Comparison of ENCODE assay signal across 15 mouse cellular contexts in the genomic region with DNA sequence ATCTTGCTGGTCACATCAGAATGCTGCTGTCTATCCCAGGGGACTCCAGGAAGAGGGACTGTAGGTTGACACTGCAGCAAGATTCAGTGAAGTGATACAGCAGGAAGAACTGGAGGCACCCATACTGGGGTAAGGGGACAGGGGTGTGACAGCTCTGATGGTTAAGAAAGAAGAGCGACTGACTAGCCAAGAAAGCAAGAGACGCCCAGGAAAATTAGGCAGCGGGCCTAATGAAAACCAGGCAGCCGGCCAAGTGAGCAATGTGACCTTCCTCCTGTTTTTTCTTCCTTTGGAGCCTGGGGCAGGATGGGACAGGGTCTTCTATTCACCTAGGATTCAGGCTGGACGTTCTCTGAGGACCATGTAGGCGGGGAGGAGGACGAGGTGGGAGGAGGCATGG. TPM values are rescaled to one million over a fixed set of nuclear protein-coding genes. Genes with fewer than 3 reads are reported as not detected.
A peak's percentile ranks its signal among the peaks of the same experiment; 100 is the strongest.
DNase-seq lines count a peak whose midpoint lies in the region; TF ChIP-seq lines count a peak whose summit lies in the region.
"Had no signal": no experiment of that assay in that cellular context is flagged by ENCODE, and none has a peak within 500 bp of the region (broad histone marks: within the 10 kb centered on the region; RNA-seq: fewer than 3 reads in every experiment).

No protein-coding gene starts in this region.

- TF ChIP-seq CTCF in lung, adult 2 months (IDR thresholded peaks at IDR 0.05; ENCODE audit: insufficient read depth, low read length): no peak

- no peak overlapping the region for H3K4me3 ChIP-seq in lung, adult 2 months (replicated peaks; ENCODE audit: extremely low read depth, low read depth, low read length)
- H3K4me3 ChIP-seq: embryonic facial prominence, embryonic 15.5 days; hindbrain, embryonic 10.5 days; limb, embryonic 10.5 days; neural tube, embryonic 12.5 days had no signal

- intact Hi-C loops in heart, postnatal 10 days (cut with DNase I): no loop called here

- TF ChIP-seq POLR2A in lung, adult 2 months (IDR thresholded peaks at IDR 0.05; ENCODE audit: borderline replicate concordance, extremely low read depth, low read depth, low read length): no peak

- no peaks in the 10 kb centered on the region for H3K4me1 ChIP-seq in lung, adult 2 months (ENCODE audit: control insufficient read depth, insufficient read depth, low read length)

- DNase-seq in cerebellum, postnatal 25 days: peak; percentile 25 to 35
- DNase-seq in cerebellum, adult 9-11 months: no peak
- peak; percentile 40 to 62 for DNase-seq in layer of hippocampus, postnatal 10 days (ENCODE audit: low spot score in 2 of 2)
- DNase-seq in layer of hippocampus, postnatal 36 days: no peak
- DNase-seq in Muller cell, postnatal 12 days (ENCODE audit: inconsistent ontology term): peak; percentile 47
- peak; percentile 74 for DNase-seq in heart, postnatal 10 days
- DNase-seq in spleen, postnatal 4 days (ENCODE audit: low spot score in 2 of 2): no peak
- no peak for DNase-seq in lung, adult 2 months
- DNase-seq: cerebellum, postnatal 36 days; liver, postnatal 0 days; thymus, adult 2 months had no signal

- 53% methylated on average over 7 of the region's 7 CpGs for WGBS in lung, adult 2 months

RNA-seq across cellular contexts. Expression of gene Casz1, which starts 22.7 kb away (rescaled TPM):
- total RNA-seq in layer of hippocampus, postnatal 10 days (2021): 1 to 10 TPM; 1.1 to 1.3 TPM
- total RNA-seq in layer of hippocampus, postnatal 36 days (2021): under 1 TPM; 0.52 to 0.66 TPM
- 10 to 100 TPM; 64.7 to 67.2 TPM for total RNA-seq in heart, postnatal 10 days (2021)
- 68.7 and 72.5 TPM in 2 replicates for polyA plus RNA-seq in lung, adult 2 months (2012; rRNA removed)

Comparison
In these comparisons a context has a peak if more than half of its experiments do, and no peak if none do; other contexts are left out.
1. DNase-seq: peak in cerebellum, postnatal 25 days (2 of 2), layer of hippocampus, postnatal 10 days (2 of 2), Muller cell, postnatal 12 days (single experiment) and heart, postnatal 10 days (2 of 2); none in cerebellum, adult 9-11 months (single experiment), layer of hippocampus, postnatal 36 days (0 of 2), spleen, postnatal 4 days (0 of 2) and lung, adult 2 months (single experiment).
2. RNA of gene Casz1, which starts 22.7 kb away (total RNA-seq): 64.7 to 67.2 TPM in heart, postnatal 10 days; 1.1 to 1.3 TPM in layer of hippocampus, postnatal 10 days and 0.52 to 0.66 TPM in layer of hippocampus, postnatal 36 days; every median in the first group is over 10 times any median in the second.